Mouse (Mus musculus): ENCODE measurements around the gene Cd40. TPM values are rescaled to one million over a fixed set of nuclear protein-coding genes. Genes with fewer than 3 reads are reported as not detected.
A peak's percentile ranks its signal among the peaks of the same experiment; 100 is the strongest.

The Cd40 gene
- polyA plus RNA-seq, 1 experiment from 2014 or later: 8.4 TPM

DNA sequence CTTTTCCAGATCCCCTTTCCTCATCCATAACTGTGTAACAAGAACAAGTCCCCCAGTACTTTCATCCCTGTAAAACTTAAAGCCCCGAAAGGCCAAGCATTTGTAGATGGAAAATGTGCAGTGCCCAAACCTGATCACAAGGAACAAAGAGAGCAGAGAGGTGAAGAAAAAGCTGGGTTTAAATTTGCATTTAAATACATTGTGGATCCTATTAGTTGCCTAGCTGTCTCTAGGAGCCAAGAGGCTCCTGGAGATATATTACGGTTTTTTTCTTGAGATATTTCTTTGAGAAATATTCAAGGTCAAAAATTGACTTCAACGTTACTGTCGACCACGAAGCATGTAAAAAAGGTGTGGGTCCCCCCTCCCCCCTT, 20.4 kb upstream of the Cd40 start:
- ATAC-seq (replicated peaks; ENCODE audit: low FRiP score): no peak
- H3K4me2 ChIP-seq: peak overlapping the region; percentile 57
- peak overlapping the region; percentile 99 for H3K4me3 ChIP-seq (replicated peaks)
- peaks cover 30% of the 10 kb centered on the region for H3K4me1 ChIP-seq
- H3K27me3 ChIP-seq: no peaks in the 10 kb centered on the region
- no peak overlapping the region for H3K9ac ChIP-seq
- no peak overlapping the region for H3K27ac ChIP-seq
- WGBS: 42% methylated on average over 5 of the region's 5 CpGs
- H3K9me3 ChIP-seq (replicated peaks): no peaks in the 10 kb centered on the region
- no peaks in the 10 kb centered on the region for H3K36me3 ChIP-seq

- Histone ChIP-seq H3K4me1 (peaks cover 22% of the 10 kb centered on the region), H3K36me3 (no peaks in the 10 kb centered on the region), H3K4me3 (replicated peaks) (no peak overlapping the region), H3K9me3 (replicated peaks) (no peaks in the 10 kb centered on the region), H3K27me3 (0 out of 2 replicates have a peak, but pooled peaks cover 7% of the 10 kb centered on the region), H3K4me2 (no peak overlapping the region), H3K27ac (no peak overlapping the region), H3K9ac (no peak overlapping the region)
- WGBS: 73% methylated on average over 4 of the region's 4 CpGs
- ATAC-seq (replicated peaks; ENCODE audit: low FRiP score): no peak
Observed at GRCm38 (mm10) chr2:165037415-165037814, 18.0 kb upstream of the Cd40 start.

GRCm38 (mm10) chr2:165042126-165042525, 13.3 kb upstream of the Cd40 start:
- Histone ChIP-seq H3K36me3 (no peaks in the 10 kb centered on the region), H3K27me3 (0 out of 2 replicates have a peak, but pooled peaks cover 12% of the 10 kb centered on the region), H3K4me3 (replicated peaks) (no peak overlapping the region), H3K27ac (no peak overlapping the region), H3K9me3 (replicated peaks) (no peaks in the 10 kb centered on the region), H3K4me2 (no peak overlapping the region), H3K4me1 (peaks cover 8% of the 10 kb centered on the region; the same call in 1 of the 2 replicates), H3K9ac (no peak overlapping the region)
- ATAC-seq (replicated peaks; ENCODE audit: low FRiP score): no peak
- 69% methylated on average over 5 of the region's 5 CpGs for WGBS

DNA sequence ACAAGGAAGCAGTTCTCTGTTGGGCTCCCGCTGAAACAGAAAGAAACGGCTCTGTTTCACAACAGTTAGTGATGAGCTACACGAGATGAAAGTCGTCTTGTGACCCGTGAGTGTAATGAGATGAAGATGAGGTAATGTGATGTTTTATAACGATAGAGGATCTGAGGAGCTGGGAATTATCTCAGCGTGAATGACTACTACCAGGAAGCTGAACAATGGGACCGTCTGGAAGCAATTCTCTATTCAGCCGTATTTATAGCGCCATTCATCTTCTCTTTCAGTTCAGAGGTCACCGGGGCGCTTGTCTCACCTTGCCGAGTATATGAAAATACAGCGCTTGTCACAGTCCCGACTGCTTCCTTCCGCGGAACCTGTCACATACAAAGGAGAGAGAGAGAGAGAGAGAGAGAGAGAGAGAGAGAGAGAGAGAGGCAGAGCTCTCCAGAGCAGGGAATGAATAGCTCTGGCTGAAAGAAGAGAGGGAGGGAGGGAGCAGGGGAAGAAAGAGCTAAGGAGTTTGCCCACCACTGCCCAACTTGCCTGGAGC, 12.3 kb upstream of the Cd40 start:
- 3% methylated on average over 17 of the region's 17 CpGs for WGBS
- no peak for ATAC-seq (replicated peaks; ENCODE audit: low FRiP score)
- H3K9me3 ChIP-seq (replicated peaks): no peaks in the 10 kb centered on the region
- 0 out of 2 replicates have a peak, but pooled peaks cover 12% of the 10 kb centered on the region for H3K27me3 ChIP-seq
- H3K27ac ChIP-seq: no peak overlapping the region
- peaks cover 8% of the 10 kb centered on the region; the same call in 1 of the 2 replicates for H3K4me1 ChIP-seq
- H3K9ac ChIP-seq: no peak overlapping the region
- no peak overlapping the region for H3K4me3 ChIP-seq (replicated peaks)
- peak overlapping the region; percentile 26 for H3K4me2 ChIP-seq
- no peaks in the 10 kb centered on the region for H3K36me3 ChIP-seq

DNA sequence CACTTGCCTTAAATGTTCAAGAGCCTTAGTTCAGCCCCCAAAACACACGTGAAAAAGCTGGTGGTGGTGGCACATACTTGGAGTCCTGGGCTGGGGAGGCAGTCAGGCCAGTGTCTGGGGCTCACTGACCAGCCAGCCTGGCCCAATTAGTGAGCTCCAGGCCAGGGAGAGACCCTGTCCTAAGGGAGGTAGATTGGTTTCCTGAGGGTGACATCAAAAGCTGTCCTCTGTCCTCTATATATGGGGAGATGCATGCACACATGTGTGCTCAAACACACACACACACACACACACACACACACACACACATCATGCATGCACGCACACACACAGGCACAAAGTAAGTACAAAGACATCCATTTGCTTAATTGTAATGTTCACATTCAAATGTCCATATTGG, 11.7 kb upstream of the Cd40 start:
- H3K4me3 ChIP-seq (replicated peaks): no peak overlapping the region
- H3K4me2 ChIP-seq: no peak overlapping the region
- no peaks in the 10 kb centered on the region for H3K9me3 ChIP-seq (replicated peaks)
- 0 out of 2 replicates have a peak, but pooled peaks cover 12% of the 10 kb centered on the region for H3K27me3 ChIP-seq
- H3K27ac ChIP-seq: no peak overlapping the region
- no peak overlapping the region for H3K9ac ChIP-seq
- 50% methylated on average over 2 of the region's 2 CpGs for WGBS
- peaks cover 8% of the 10 kb centered on the region; the same call in 1 of the 2 replicates for H3K4me1 ChIP-seq
- H3K36me3 ChIP-seq: no peaks in the 10 kb centered on the region
- ATAC-seq (replicated peaks; ENCODE audit: low FRiP score): no peak

DNA sequence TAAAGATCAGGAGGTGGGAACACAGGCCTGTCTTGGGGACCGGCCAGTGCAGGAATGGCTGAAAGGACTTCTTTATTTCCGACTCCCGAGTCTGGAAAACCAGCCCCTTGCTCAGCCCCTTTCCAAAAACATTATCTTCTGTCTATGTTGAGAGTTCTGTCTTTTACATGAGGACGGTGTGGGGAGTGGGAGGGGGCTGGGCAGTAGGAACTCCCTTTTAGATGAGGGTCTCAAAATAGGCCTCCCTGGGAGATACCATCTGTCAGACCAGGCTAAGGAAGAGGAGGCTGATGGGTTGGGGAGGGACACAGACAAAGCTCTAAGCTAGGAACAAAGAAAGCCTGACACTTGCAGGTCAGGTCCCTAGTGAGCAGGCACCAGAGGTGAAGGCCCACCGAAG, 6.4 kb upstream of the Cd40 start:
- no peak overlapping the region for H3K27ac ChIP-seq
- H3K36me3 ChIP-seq: no peaks in the 10 kb centered on the region
- WGBS: 64% methylated on average over 5 of the region's 5 CpGs
- H3K4me1 ChIP-seq: no peaks in the 10 kb centered on the region
- ATAC-seq (replicated peaks; ENCODE audit: low FRiP score): no peak
- no peak overlapping the region for H3K4me2 ChIP-seq
- no peak overlapping the region for H3K4me3 ChIP-seq (replicated peaks)
- no peak overlapping the region for H3K9ac ChIP-seq
- H3K27me3 ChIP-seq: no peaks in the 10 kb centered on the region
- H3K9me3 ChIP-seq (replicated peaks): no peaks in the 10 kb centered on the region

DNA sequence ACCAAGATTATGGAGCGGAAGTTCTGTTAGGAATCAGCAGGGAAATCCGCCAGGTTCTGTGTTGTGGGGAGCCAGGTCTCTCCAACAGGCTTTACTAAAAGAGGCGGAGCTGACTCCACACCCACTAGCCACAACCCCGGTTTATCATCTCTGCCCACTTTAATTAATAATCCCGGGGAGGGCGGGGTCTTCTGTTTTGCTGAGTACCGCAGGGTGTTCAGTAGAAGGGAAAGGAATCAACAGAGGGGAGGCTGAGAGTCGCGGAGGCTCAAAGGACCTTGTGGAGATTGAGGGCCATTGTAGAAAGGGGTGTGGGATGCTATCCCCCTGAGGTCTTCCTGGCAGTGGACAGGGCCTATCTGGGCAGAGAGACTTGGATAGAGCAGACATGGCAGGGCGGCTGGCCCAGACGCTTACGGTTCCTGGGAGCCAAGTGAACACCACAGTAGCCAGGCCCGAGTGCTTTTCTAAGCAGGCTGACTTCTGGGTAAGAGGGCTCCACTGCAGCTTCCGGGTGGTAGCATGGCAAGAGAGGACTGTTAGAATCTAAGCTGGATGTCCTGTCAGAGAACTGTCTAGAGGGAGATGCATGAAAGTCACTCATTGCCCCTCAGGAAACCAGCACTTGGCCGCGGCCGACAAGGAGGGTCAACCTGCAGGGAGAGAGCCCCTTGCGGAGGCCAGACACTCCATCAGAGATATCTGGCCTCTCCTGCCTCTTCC, 4.4 kb upstream of the Cd40 start:
- ATAC-seq (replicated peaks; ENCODE audit: low FRiP score): no peak
- Histone ChIP-seq H3K27ac (no peak overlapping the region), H3K4me1 (peaks cover 13% of the 10 kb centered on the region), H3K4me2 (no peak overlapping the region), H3K36me3 (no peaks in the 10 kb centered on the region), H3K4me3 (replicated peaks) (no peak overlapping the region), H3K9me3 (replicated peaks) (no peaks in the 10 kb centered on the region), H3K9ac (no peak overlapping the region), H3K27me3 (0 out of 2 replicates have a peak, but pooled peaks cover 3% of the 10 kb centered on the region)
- WGBS: 81% methylated on average over 18 of the region's 18 CpGs

- Histone ChIP-seq H3K4me1 (peaks cover 18% of the 10 kb centered on the region), H3K27me3 (peaks cover 9% of the 10 kb centered on the region), H3K4me2 (no peak overlapping the region), H3K27ac (no peak overlapping the region), H3K4me3 (replicated peaks) (no peak overlapping the region), H3K36me3 (no peaks in the 10 kb centered on the region), H3K9me3 (replicated peaks) (no peaks in the 10 kb centered on the region), H3K9ac (no peak overlapping the region)
- ATAC-seq (replicated peaks; ENCODE audit: low FRiP score): no peak
- WGBS: 55% methylated on average over 11 of the region's 11 CpGs
Observed at GRCm38 (mm10) chr2:165051566-165051965, 3.9 kb upstream of the Cd40 start.

GRCm38 (mm10) chr2:165055905-165056304, 478 bp downstream of the Cd40 start:
- Histone ChIP-seq H3K4me3 (replicated peaks) (peak overlapping the region; percentile 41), H3K9ac (peak overlapping the region; percentile 36; the same call in 1 of the 2 replicates), H3K9me3 (replicated peaks) (no peaks in the 10 kb centered on the region), H3K27ac (0 out of 2 replicates have a peak overlapping the region, but pooled peaks have one; percentile 10), H3K4me1 (peaks cover 18% of the 10 kb centered on the region), H3K36me3 (no peaks in the 10 kb centered on the region), H3K27me3 (peaks cover 13% of the 10 kb centered on the region), H3K4me2 (peak overlapping the region; percentile 67)
- 6% methylated on average over 7 of the region's 7 CpGs for WGBS
- ATAC-seq (replicated peaks; ENCODE audit: low FRiP score): peak; percentile 52; the same call in 1 of the 2 replicates

GRCm38 (mm10) chr2:165056377-165057085, 1.1 kb downstream of the Cd40 start:
- H3K4me3 ChIP-seq (replicated peaks): peak overlapping the region; percentile 41
- no peak for ATAC-seq (replicated peaks; ENCODE audit: low FRiP score)
- H3K9ac ChIP-seq: no peak overlapping the region
- 81% methylated on average over 14 of the region's 14 CpGs for WGBS
- no peaks in the 10 kb centered on the region for H3K36me3 ChIP-seq
- H3K9me3 ChIP-seq (replicated peaks): no peaks in the 10 kb centered on the region
- H3K27me3 ChIP-seq: peaks cover 13% of the 10 kb centered on the region
- H3K27ac ChIP-seq: no peak overlapping the region
- H3K4me1 ChIP-seq: peaks cover 18% of the 10 kb centered on the region
- peak overlapping the region; percentile 67 for H3K4me2 ChIP-seq

GRCm38 (mm10) chr2:165059961-165060360, 4.5 kb downstream of the Cd40 start:
- no peaks in the 10 kb centered on the region for H3K36me3 ChIP-seq
- peaks cover 10% of the 10 kb centered on the region for H3K27me3 ChIP-seq
- peaks cover 21% of the 10 kb centered on the region for H3K4me1 ChIP-seq
- no peak for ATAC-seq (replicated peaks; ENCODE audit: low FRiP score)
- H3K9ac ChIP-seq: no peak overlapping the region
- no peak overlapping the region for H3K4me3 ChIP-seq (replicated peaks)
- no peaks in the 10 kb centered on the region for H3K9me3 ChIP-seq (replicated peaks)
- no peak overlapping the region for H3K27ac ChIP-seq
- whole genome bisulfite sequencing: 97% methylated on average over 4 of the region's 4 CpGs
- no peak overlapping the region for H3K4me2 ChIP-seq
